Mouse (Mus musculus): ENCODE results near the gene Ccl22.
A peak's percentile ranks its signal among the peaks of the same experiment; 100 is the strongest.

The Ccl22 gene

GRCm38 (mm10) chr8:94745476-94746184 is at the start of gene Ccl22:
Gene Ccl22, plus strand, starts transcription at chr8:94745590.
- DNase-seq: no peak

- peak; percentile 76 for DNase-seq
Observed at GRCm38 (mm10) chr8:94695994-94696384, 49.4 kb upstream of the Ccl22 start, which contains the start of gene Pllp. Gene Pllp, minus strand, starts transcription at chr8:94696278.

- DNase-seq: no peak
Observed at GRCm38 (mm10) chr8:94696566-94696965, 48.8 kb upstream of the Ccl22 start.

GRCm38 (mm10) chr8:94697956-94698355 is 47.4 kb upstream of the Ccl22 start:
- no peak for DNase-seq

- DNase-seq: no peak
Observed at GRCm38 (mm10) chr8:94699366-94699765, 46.0 kb upstream of the Ccl22 start.

GRCm38 (mm10) chr8:94700421-94700935 is 44.9 kb upstream of the Ccl22 start:
- DNase-seq: no peak

- no peak for DNase-seq
Observed at GRCm38 (mm10) chr8:94702156-94702555, 43.2 kb upstream of the Ccl22 start.

GRCm38 (mm10) chr8:94702844-94703813 is 42.3 kb upstream of the Ccl22 start:
- peak; percentile 91 for DNase-seq

- DNase-seq: peak; percentile 97
Observed at GRCm38 (mm10) chr8:94703972-94704668, 41.3 kb upstream of the Ccl22 start.

- DNase-seq: no peak
Observed at GRCm38 (mm10) chr8:94704669-94704984, 40.8 kb upstream of the Ccl22 start.

GRCm38 (mm10) chr8:94705581-94706245 is 39.7 kb upstream of the Ccl22 start:
- no peak for DNase-seq

GRCm38 (mm10) chr8:94706732-94707395 is 38.5 kb upstream of the Ccl22 start:
- DNase-seq: no peak

GRCm38 (mm10) chr8:94710336-94710735 is 35.1 kb upstream of the Ccl22 start:
- no peak for DNase-seq

- DNase-seq: peak; percentile 38
Observed at GRCm38 (mm10) chr8:94711160-94711718, 34.2 kb upstream of the Ccl22 start.

GRCm38 (mm10) chr8:94714556-94714955 is 30.8 kb upstream of the Ccl22 start:
- DNase-seq: no peak

- peak; percentile 51 for DNase-seq
Observed at GRCm38 (mm10) chr8:94715871-94716270, 29.5 kb upstream of the Ccl22 start.

- DNase-seq: peak; percentile 40
Observed at GRCm38 (mm10) chr8:94716841-94717240, 28.5 kb upstream of the Ccl22 start.

- no peak for DNase-seq
Observed at GRCm38 (mm10) chr8:94725998-94726397, 19.4 kb upstream of the Ccl22 start.

GRCm38 (mm10) chr8:94729301-94729700 is 16.1 kb upstream of the Ccl22 start:
- DNase-seq: peak; percentile 20

GRCm38 (mm10) chr8:94733821-94734465 is 11.4 kb upstream of the Ccl22 start:
- no peak for DNase-seq

All from kidney, postnatal 10 days (tissue).